Mouse (Mus musculus) midbrain, embryonic 13.5 days (tissue): ENCODE measurements around the gene Ilf2. TPM values are rescaled to one million over a fixed set of nuclear protein-coding genes. Genes with fewer than 3 reads are reported as not detected.

Experiments used
- ATAC-seq: fragments of 200-750 bp; cut with Nextera tagmentation; 2 replicates; pipeline ENCODE4 v1.8.0; 2017; ENCODE audit warnings: mild to moderate bottlenecking, moderate TSS enrichment, moderate library complexity
- H3K27ac ChIP-seq: fragments of 300-500 bp; sonication (generic); 2 replicates; pipeline ENCODE4 v1.5.1; 2015; ENCODE audit warnings: inconsistent platforms, mild to moderate bottlenecking, moderate library complexity
- H3K27me3 ChIP-seq: fragments of 300-500 bp; sonication (generic); 2 replicates; pipeline ENCODE4 v1.6.1; 2015; ENCODE audit warnings: mild to moderate bottlenecking, inconsistent platforms
- H3K36me3 ChIP-seq: fragments of 300-500 bp; sonication (generic); 2 replicates; pipeline ENCODE4 v1.6.1; 2015; ENCODE audit warnings: mild to moderate bottlenecking, inconsistent platforms
- H3K4me1 ChIP-seq: fragments of 300-500 bp; sonication (generic); replicated peaks from 2 replicates; pipeline ENCODE4 v1.6.1; 2015; ENCODE audit warnings: inconsistent platforms
- H3K4me2 ChIP-seq: fragments of 300-500 bp; sonication (generic); replicated peaks from 2 replicates; pipeline ENCODE4 v1.6.1; 2015; ENCODE audit warnings: moderate library complexity, mild to moderate bottlenecking, inconsistent platforms
- H3K4me3 ChIP-seq: fragments of 300-500 bp; sonication (generic); replicated peaks from 2 replicates; pipeline ENCODE4 v1.5.1; 2015; ENCODE audit warnings: mild to moderate bottlenecking, inconsistent platforms
- H3K9ac ChIP-seq: fragments of 300-500 bp; sonication (generic); replicated peaks from 2 replicates; pipeline ENCODE4 v1.6.1; 2015; ENCODE audit warnings: mild to moderate bottlenecking, inconsistent platforms
- H3K9me3 ChIP-seq: fragments of 300-500 bp; sonication (generic); 2 replicates; pipeline ENCODE4 v1.6.1; 2016; ENCODE audit warnings: mild to moderate bottlenecking, inconsistent platforms
- WGBS: fragments of 180-500 bp; shearing (Covaris S2); methylation state at CpG from one replicate; pipeline ENCODE4 v1.1.7; 2015; 5-methylcytosine and 5-hydroxymethylcytosine counted together
- polyA plus RNA-seq: library from polyadenylated mRNA; unstranded; fragments of >200 nt; fragmentation: Nextera tagmentation; extraction: Ambion mirVana; gene quantifications from 2 replicates; pipeline ENCODE4 v1.2.1, GENCODE M21; 2015

Gene Ilf2
- 343 and 361 TPM in 2 replicates for polyA plus RNA-seq

DNA sequence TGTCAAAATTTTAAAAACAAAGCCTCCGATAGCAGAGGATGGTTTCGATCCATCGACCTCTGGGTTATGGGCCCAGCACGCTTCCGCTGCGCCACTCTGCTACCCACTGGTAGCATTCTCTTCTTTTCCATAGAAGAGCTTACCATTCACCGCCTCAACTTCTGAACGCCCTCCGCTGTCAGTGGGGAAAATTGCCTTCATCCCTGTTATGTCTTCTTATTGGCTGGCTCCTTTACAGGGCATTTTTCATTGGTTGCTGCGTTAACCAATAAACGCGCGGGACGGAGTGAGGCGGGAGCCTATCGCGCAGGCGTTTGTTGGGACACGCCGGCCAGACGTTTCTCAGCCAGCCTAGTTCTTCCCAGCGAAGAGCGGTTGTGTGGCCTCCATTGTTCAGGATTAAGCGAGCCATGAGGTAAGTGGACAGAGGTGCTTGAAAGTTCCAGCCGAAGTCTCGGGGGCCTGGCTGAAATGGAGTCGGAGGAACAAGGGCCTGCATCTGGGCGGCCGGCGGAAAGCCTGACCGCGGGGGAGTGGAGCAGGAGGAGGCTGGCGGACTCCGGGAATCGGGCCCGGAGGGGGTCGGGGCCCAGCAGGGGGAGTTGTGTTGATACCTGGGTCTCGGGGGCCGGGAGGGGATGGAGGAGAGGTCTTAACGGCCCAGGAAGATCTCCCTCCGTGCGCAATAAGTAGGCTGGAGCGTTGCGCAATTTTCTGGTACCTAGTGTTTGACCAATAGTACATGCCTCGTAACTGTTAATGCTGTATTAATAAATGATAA, at the start of gene Ilf2:
Gene Ilf2, plus strand, starts transcription at position 296 of the 781 bp plus-strand sequence.
- no peaks in the 10 kb centered on the region for H3K27me3 ChIP-seq
- WGBS: under 1% methylated on average over 45 of the region's 45 CpGs
- peaks cover 33% of the 10 kb centered on the region for H3K36me3 ChIP-seq
- H3K27ac ChIP-seq: peak within 1 kb of the TSS; percentile 90
- H3K9ac ChIP-seq: peak within 1 kb of the TSS; percentile 87
- H3K4me2 ChIP-seq: peak within 1 kb of the TSS; percentile 78
- peaks cover 17% of the 10 kb centered on the region for H3K4me1 ChIP-seq
- H3K9me3 ChIP-seq: no peaks in the 10 kb centered on the region
- peak within 1 kb of the TSS; percentile 84 for H3K4me3 ChIP-seq
- ATAC-seq: peak; percentile 100

DNA sequence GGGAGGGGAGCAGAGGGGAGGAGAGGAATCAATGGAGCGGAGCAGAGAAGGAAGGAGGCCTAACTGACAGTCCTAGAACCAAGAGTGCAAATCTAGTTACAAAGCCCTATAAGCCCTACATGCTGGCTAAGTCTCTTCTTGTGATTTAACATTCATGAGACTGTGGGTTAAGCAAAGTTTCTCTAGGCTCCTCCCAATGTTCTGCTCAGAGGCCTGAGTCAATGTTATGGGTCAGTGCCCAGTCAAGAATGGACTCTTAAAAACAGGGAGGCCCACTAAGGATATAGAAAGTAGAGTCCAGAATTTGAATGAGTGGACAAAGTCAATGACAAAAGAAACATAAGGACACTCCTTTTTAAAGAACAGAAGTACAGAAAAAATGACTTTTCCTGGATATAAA, 48.4 kb upstream of the Ilf2 start:
- H3K4me2 ChIP-seq: no peak overlapping the region
- H3K4me1 ChIP-seq: peaks cover 32% of the 10 kb centered on the region
- WGBS: 50% methylated on average over 1 of the region's 1 CpGs
- H3K27ac ChIP-seq: no peak overlapping the region
- H3K36me3 ChIP-seq: peaks cover 29% of the 10 kb centered on the region
- H3K4me3 ChIP-seq: no peak overlapping the region
- no peak overlapping the region for H3K9ac ChIP-seq
- H3K27me3 ChIP-seq: no peaks in the 10 kb centered on the region
- no peaks in the 10 kb centered on the region for H3K9me3 ChIP-seq
- no peak for ATAC-seq

GRCm38 (mm10) chr3:90428186-90428585, 47.7 kb upstream of the Ilf2 start:
- Histone ChIP-seq H3K9me3 (no peaks in the 10 kb centered on the region), H3K27me3 (no peaks in the 10 kb centered on the region), H3K4me1 (peaks cover 36% of the 10 kb centered on the region), H3K27ac (no peak overlapping the region), H3K36me3 (peaks cover 23% of the 10 kb centered on the region), H3K4me2 (no peak overlapping the region), H3K4me3 (no peak overlapping the region), H3K9ac (no peak overlapping the region)
- no peak for ATAC-seq
- WGBS: 83% methylated on average over 6 of the region's 6 CpGs

DNA sequence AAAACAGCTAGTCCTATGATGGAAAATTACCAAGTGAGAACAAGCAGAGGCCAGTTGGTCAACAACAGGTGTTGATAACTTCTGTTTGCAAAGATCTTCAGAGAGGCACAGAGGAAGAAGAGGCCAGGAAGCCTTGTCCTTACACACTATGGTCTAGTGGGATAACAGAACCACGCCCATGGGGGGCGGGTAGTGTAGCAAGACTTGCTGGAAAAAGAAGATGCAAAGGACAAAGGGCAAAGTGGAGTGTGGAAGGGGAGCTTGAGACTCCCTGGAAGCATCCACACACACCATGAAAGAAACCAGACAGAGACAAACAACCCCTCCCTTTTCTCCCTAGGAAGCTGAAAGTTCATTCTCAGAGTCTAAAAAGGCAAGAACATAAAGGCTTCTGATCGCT, 46.4 kb upstream of the Ilf2 start:
- no peak overlapping the region for H3K9ac ChIP-seq
- peaks cover 41% of the 10 kb centered on the region for H3K4me1 ChIP-seq
- H3K36me3 ChIP-seq: peaks cover 15% of the 10 kb centered on the region; the same call in 1 of the 2 replicates
- no peak overlapping the region for H3K4me2 ChIP-seq
- H3K9me3 ChIP-seq: no peaks in the 10 kb centered on the region
- ATAC-seq: no peak
- H3K27ac ChIP-seq: no peak overlapping the region
- no peak overlapping the region for H3K4me3 ChIP-seq
- WGBS: 95% methylated on average over 3 of the region's 3 CpGs
- H3K27me3 ChIP-seq: no peaks in the 10 kb centered on the region

DNA sequence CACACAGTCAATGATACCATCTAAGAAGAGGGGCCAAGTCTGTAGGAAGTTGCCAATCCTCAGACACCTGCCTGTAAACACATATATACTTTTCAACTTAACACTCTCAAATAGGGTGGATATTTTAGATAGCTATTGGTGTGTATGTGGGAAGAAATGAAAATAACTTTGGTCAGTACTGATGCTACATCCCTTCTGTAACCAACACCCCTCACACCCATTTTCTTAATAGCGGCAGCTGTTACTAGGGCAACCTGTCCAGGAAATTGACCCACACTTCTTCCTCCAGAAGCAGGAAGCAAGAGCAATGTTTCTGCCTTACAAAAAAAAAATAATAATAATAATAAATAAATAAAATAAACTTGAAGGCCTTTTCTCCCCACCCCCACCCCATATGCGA, 43.6 kb upstream of the Ilf2 start:
- Histone ChIP-seq H3K27ac (no peak overlapping the region), H3K4me1 (peaks cover 41% of the 10 kb centered on the region), H3K9me3 (no peaks in the 10 kb centered on the region), H3K27me3 (no peaks in the 10 kb centered on the region), H3K4me2 (peak overlapping the region; percentile 99), H3K36me3 (0 out of 2 replicates have a peak, but pooled peaks cover 11% of the 10 kb centered on the region), H3K9ac (peak overlapping the region; percentile 95), H3K4me3 (peak overlapping the region; percentile 90)
- WGBS: 15% methylated on average over 2 of the region's 2 CpGs
- ATAC-seq: no peak

DNA sequence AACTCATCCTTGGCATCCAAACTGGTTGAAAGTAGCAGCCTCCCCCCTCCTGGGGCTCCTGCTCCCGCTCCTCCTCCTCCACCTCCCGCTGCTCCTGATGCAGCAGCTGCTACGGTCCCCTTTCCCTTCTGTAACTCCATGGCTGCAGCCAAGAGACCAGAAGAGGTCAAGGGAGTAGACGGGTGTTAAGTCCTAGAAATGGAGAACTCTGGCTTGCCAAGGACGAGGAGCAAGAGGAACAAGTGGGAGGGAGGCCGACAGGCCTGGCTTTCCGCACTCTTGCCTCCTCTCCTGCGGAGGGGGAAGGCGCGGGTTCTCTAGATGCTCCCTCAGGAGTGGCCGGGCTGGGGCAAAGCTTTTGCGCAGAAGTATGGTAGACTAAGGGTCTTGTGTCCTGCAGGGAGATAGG, 43.1 kb upstream of the Ilf2 start:
- no peaks in the 10 kb centered on the region for H3K27me3 ChIP-seq
- WGBS: 0% methylated on average over 12 of the region's 12 CpGs
- H3K4me2 ChIP-seq: peak overlapping the region; percentile 99
- H3K9me3 ChIP-seq: no peaks in the 10 kb centered on the region
- peak overlapping the region; percentile 90 for H3K4me3 ChIP-seq
- H3K36me3 ChIP-seq: 0 out of 2 replicates have a peak, but pooled peaks cover 11% of the 10 kb centered on the region
- ATAC-seq: peak; percentile 43; the same call in 1 of the 2 replicates
- peak overlapping the region; percentile 96 for H3K27ac ChIP-seq
- H3K4me1 ChIP-seq: peaks cover 41% of the 10 kb centered on the region
- peak overlapping the region; percentile 95 for H3K9ac ChIP-seq

- H3K4me3 ChIP-seq: peak within 1 kb of the TSS; percentile 90
- peak; percentile 100 for ATAC-seq
- under 1% methylated on average over 52 of the region's 52 CpGs for WGBS
These were observed 42.4 kb upstream of the Ilf2 start, which contains the start of gene Ints3 for GRCm38 (mm10) chr3:90433381-90434020. Gene Ints3, minus strand, starts transcription at chr3:90433622.

DNA sequence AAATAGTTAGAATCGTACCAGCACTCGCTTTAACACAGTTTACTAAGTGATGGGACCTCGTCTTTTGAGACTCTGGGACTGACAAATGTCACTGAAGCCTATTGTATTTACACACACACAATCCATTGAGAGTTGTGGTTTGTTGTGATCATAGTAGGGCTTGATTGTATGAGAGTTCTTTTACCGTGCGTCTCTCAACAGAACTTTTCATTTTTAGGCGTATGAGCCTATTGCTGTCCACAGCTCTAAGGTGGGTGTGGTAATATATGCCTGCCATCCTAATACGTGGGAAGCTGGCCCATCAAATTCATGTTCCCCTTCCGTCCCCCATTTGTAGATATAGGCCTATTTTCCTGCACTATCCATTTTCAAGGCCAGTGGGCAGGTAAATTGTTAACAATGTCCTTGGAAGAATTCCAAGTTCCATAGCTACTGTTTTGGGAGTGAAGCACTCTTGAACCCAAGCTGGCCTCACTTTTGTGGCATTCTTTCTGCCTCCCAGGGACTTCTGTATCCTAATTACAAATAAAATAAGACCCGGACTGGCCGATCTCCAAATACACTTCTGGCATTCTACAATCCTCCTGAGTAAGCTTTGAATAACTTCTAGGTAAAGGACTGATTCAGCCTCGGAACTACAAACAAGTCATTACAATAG, 41.7 kb upstream of the Ilf2 start:
- 60% methylated on average over 11 of the region's 11 CpGs for WGBS
- Histone ChIP-seq H3K4me1 (peaks cover 33% of the 10 kb centered on the region), H3K27me3 (no peaks in the 10 kb centered on the region), H3K36me3 (0 out of 2 replicates have a peak, but pooled peaks cover 5% of the 10 kb centered on the region), H3K27ac (peak overlapping the region; percentile 96), H3K9me3 (no peaks in the 10 kb centered on the region), H3K4me3 (peak overlapping the region; percentile 90), H3K9ac (peak overlapping the region; percentile 45), H3K4me2 (peak overlapping the region; percentile 99)
- no peak for ATAC-seq

More at GRCm38 (mm10) chr3:90433381-90434020, 42.4 kb upstream of the Ilf2 start, which contains the start of gene Ints3:
- 0 out of 2 replicates have a peak, but pooled peaks cover 7% of the 10 kb centered on the region for H3K36me3 ChIP-seq
- no peaks in the 10 kb centered on the region for H3K9me3 ChIP-seq
- H3K27ac ChIP-seq: peak within 1 kb of the TSS; percentile 96
- peak within 1 kb of the TSS; percentile 99 for H3K4me2 ChIP-seq
- peaks cover 37% of the 10 kb centered on the region for H3K4me1 ChIP-seq
- H3K27me3 ChIP-seq: no peaks in the 10 kb centered on the region
- peak within 1 kb of the TSS; percentile 95 for H3K9ac ChIP-seq

GRCm38 (mm10) chr3:90437131-90437530, 38.8 kb upstream of the Ilf2 start:
- Histone ChIP-seq H3K27me3 (no peaks in the 10 kb centered on the region), H3K9me3 (no peaks in the 10 kb centered on the region), H3K4me3 (no peak overlapping the region), H3K4me1 (peaks cover 14% of the 10 kb centered on the region), H3K4me2 (no peak overlapping the region), H3K36me3 (no peaks in the 10 kb centered on the region), H3K9ac (no peak overlapping the region), H3K27ac (no peak overlapping the region)
- no peak for ATAC-seq
- 81% methylated on average over 4 of the region's 4 CpGs for WGBS

DNA sequence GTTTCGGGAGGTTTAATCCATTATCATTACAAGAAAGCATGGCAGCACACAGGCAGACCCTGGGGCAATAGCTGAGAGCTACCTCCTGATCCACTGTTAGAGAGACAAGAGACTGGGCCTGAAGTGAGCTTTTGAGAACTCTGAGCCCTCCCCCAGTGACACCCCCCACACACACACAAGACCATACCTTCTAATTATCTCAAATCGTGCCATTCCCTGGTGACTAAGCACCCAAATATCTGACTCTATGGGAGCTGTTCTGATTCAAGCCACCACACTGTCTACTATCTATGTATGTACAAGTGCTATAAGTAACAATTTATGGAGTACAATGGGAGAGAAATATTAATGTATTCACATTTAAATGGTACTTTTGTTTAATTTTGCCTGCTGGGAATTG, 35.2 kb upstream of the Ilf2 start:
- WGBS: 94% methylated on average over 2 of the region's 2 CpGs
- no peaks in the 10 kb centered on the region for H3K36me3 ChIP-seq
- no peak for ATAC-seq
- H3K4me1 ChIP-seq: peaks cover 3% of the 10 kb centered on the region
- no peak overlapping the region for H3K4me2 ChIP-seq
- H3K9ac ChIP-seq: no peak overlapping the region
- H3K27ac ChIP-seq: no peak overlapping the region
- no peaks in the 10 kb centered on the region for H3K9me3 ChIP-seq
- no peaks in the 10 kb centered on the region for H3K27me3 ChIP-seq
- no peak overlapping the region for H3K4me3 ChIP-seq

DNA sequence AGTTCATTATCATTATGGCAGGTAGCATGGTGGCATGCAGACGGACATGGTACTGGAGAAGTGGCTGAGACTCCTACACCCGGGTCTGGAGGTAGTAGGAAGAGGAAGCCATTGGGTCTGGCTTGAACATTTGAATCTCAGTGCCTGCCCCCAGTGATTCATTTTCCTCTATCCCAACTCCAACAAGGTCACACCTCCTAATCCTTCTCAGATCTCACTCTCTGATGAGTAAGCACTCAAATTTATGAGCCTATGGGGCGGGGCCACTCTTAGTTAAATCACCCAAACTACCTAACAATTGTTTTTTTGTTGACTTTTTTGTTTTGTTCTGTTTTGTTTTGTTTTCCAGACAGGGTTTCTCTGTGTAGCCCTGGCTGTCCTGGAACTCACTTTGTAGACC, 31.9 kb upstream of the Ilf2 start:
- H3K9me3 ChIP-seq: no peaks in the 10 kb centered on the region
- H3K9ac ChIP-seq: no peak overlapping the region
- no peak overlapping the region for H3K4me3 ChIP-seq
- peaks cover 18% of the 10 kb centered on the region for H3K4me1 ChIP-seq
- ATAC-seq: no peak
- 85% methylated on average over 3 of the region's 3 CpGs for WGBS
- no peaks in the 10 kb centered on the region for H3K27me3 ChIP-seq
- H3K27ac ChIP-seq: no peak overlapping the region
- no peak overlapping the region for H3K4me2 ChIP-seq
- H3K36me3 ChIP-seq: no peaks in the 10 kb centered on the region
